In the genomic region with DNA sequence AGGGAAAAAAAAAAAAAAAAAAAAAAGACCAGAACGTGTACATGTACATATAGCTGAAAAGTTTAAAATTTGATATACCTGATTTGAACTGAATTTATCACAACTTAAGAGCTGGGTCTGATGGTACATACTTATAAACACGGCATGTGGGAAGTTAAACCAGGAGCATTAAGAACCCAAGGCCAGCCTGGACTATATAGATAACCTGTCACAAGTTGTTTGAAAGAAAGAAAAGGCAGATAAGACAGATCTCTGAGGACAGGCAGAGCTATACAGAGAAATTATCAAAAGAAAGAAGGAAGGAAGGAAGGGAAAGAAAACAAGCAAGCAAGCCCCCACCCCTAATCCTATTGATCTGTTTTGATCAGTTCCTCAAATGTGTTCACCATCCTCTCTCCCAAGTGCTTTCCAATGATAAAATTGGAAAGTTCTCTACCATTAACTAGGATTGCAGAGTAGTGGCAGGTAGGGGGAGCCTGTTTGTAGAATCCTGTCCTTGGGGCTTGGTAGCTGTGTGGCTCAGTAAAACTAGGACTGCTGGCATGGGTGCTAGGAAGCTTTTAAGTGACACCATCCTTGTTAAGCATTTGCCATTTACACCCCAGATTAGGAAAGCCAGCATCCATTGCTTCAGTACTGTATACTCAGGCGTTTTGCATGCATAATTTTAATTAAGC, we compare ENCODE assay signal across 19 mouse cellular contexts. TPM values are rescaled to one million over a fixed set of nuclear protein-coding genes. Genes with fewer than 3 reads are reported as not detected.
DNase-seq lines count a peak whose midpoint lies in the region; ATAC-seq and TF ChIP-seq lines count a peak whose summit lies in the region.
"Had no signal": no experiment of that assay in that cellular context is flagged by ENCODE, and none has a peak within 500 bp of the region (broad histone marks: within the 10 kb centered on the region; RNA-seq: fewer than 3 reads in every experiment).

No protein-coding gene starts in this region.

- H3K27ac ChIP-seq in layer of hippocampus, adult 2 months = no peak overlapping the region
- no peak overlapping the region for H3K27ac ChIP-seq in MEL (ENCODE audit: control insufficient read depth, low read depth, low read length)
- H3K27ac ChIP-seq in liver, postnatal 0 days (ENCODE audit: low read depth) = no peak overlapping the region
- no peak overlapping the region for H3K27ac ChIP-seq in hindbrain, embryonic 13.5 days
- H3K27ac ChIP-seq: forebrain, embryonic 12.5 days; limb, embryonic 12.5 days had no signal

- DNase-seq in layer of hippocampus, adult 2 months (ENCODE audit: low spot score in 2 of 2) = no peak
- DNase-seq in layer of hippocampus, postnatal 25 days (ENCODE audit: extremely low spot score in 1 of 2, low spot score in 1 of 2) = no peak
- peak; percentile 67 for DNase-seq in MEL (ENCODE audit: low read depth, low spot score)
- DNase-seq in liver, postnatal 0 days = no peak
- no peak for DNase-seq in urinary bladder, postnatal 25 days (ENCODE audit: low spot score)
- DNase-seq: cerebellum, adult 11 months; cerebellum, adult 9-11 months; gastrocnemius, postnatal 36 days; kidney, adult 18-20 months; lung, embryonic 14.5 days; lung, postnatal 36 days; thymus, adult 18-20 months; thymus, postnatal 36 days had no signal

- peaks cover 19 to 43% of the 10 kb centered on the region in 2 experiments for H3K36me3 ChIP-seq in MEL (ENCODE audit: control insufficient read depth in 1 of 2, insufficient read depth in 2 of 2, low read length in 2 of 2)
- peaks cover 5% of the 10 kb centered on the region for H3K36me3 ChIP-seq in liver, postnatal 0 days (replicated peaks; ENCODE audit: insufficient read depth, low read length)
- peaks cover 5% of the 10 kb centered on the region for H3K36me3 ChIP-seq in hindbrain, embryonic 13.5 days

- H3K4me3 ChIP-seq in layer of hippocampus, adult 2 months = no peak overlapping the region
- no peak overlapping the region for H3K4me3 ChIP-seq in MEL (ENCODE audit: control insufficient read depth in 1 of 2, insufficient read depth in 1 of 2, low read depth in 2 of 2, low read length in 2 of 2)
- no peak overlapping the region for H3K4me3 ChIP-seq in liver, postnatal 0 days (ENCODE audit: low read depth, low read length)
- no peak overlapping the region for H3K4me3 ChIP-seq in hindbrain, embryonic 13.5 days
- H3K4me3 ChIP-seq: forebrain, embryonic 12.5 days; limb, embryonic 12.5 days had no signal

- peaks cover 4% of the 10 kb centered on the region; the same call in 1 of the 2 replicates for H3K79me2 ChIP-seq in MEL (ENCODE audit: control insufficient read depth, insufficient read depth, low read length, poor library complexity)

- ATAC-seq in erythroid progenitor cell, adult 5-6 weeks (replicated peaks; ENCODE audit: low FRiP score, poor library complexity, severe bottlenecking) = peak; percentile 71; the same call in 1 of the 2 replicates
- ATAC-seq in liver, postnatal 0 days = 0 out of 2 replicates have a peak, but pooled peaks have one; percentile 45
- ATAC-seq in hindbrain, embryonic 13.5 days (ENCODE audit: low FRiP score) = no peak
- ATAC-seq: midbrain, embryonic 16.5 days had no signal

- WGBS in liver, postnatal 0 days (ENCODE audit: insufficient replicate concordance) = 39% methylated on average over 3 of the region's 3 CpGs
- 76% methylated on average over 3 of the region's 3 CpGs for WGBS in hindbrain, embryonic 13.5 days

- TF ChIP-seq RAD21 in MEL (IDR thresholded peaks at IDR 0.05; ENCODE audit: low read depth, low read length) = no peak

- peaks cover 17 to 23% of the 10 kb centered on the region in 2 experiments for H3K4me1 ChIP-seq in MEL (ENCODE audit: control insufficient read depth in 1 of 2, insufficient read depth in 2 of 2, low read length in 2 of 2)
- H3K4me1 ChIP-seq in liver, postnatal 0 days (ENCODE audit: insufficient read depth) = no peaks in the 10 kb centered on the region
- H3K4me1 ChIP-seq in hindbrain, embryonic 13.5 days (replicated peaks) = no peaks in the 10 kb centered on the region
- H3K4me1 ChIP-seq: forebrain, embryonic 12.5 days; limb, embryonic 12.5 days had no signal

- no peak overlapping the region for H3K4me2 ChIP-seq in liver, postnatal 0 days (ENCODE audit: low read depth, low read length)
- no peak overlapping the region for H3K4me2 ChIP-seq in hindbrain, embryonic 13.5 days
- H3K4me2 ChIP-seq: forebrain, embryonic 12.5 days; limb, embryonic 12.5 days; lung, embryonic 14.5 days had no signal

- no peak overlapping the region for H3K9ac ChIP-seq in MEL (ENCODE audit: control insufficient read depth, low read depth, low read length, poor library complexity, severe bottlenecking)
- H3K9ac ChIP-seq in liver, postnatal 0 days (replicated peaks) = no peak overlapping the region
- H3K9ac ChIP-seq in hindbrain, embryonic 13.5 days = no peak overlapping the region
- H3K9ac ChIP-seq: forebrain, embryonic 12.5 days; limb, embryonic 12.5 days; lung, embryonic 14.5 days had no signal

- TF ChIP-seq POLR2A in MEL (IDR thresholded peaks at IDR 0.05; ENCODE audit: control insufficient read depth in 1 of 2, insufficient read depth in 1 of 2, low read depth in 1 of 2, low read length in 2 of 2, poor library complexity in 1 of 2) = peak in 1 of 2 experiments; percentile 14; a peak in 1 of 4 replicates

- TF ChIP-seq CTCF in layer of hippocampus, adult 2 months (conservative IDR thresholded peaks at IDR 0.05) = peak; percentile 26
- peak in 1 of 3 experiments; percentile 1; a peak in 1 of 6 replicates for TF ChIP-seq CTCF in MEL (IDR thresholded peaks at IDR 0.05 in 2 of 3, conservative IDR thresholded peaks at IDR 0.05 in 1 of 3; ENCODE audit: control insufficient read depth in 1 of 3, insufficient read depth in 1 of 3, low read depth in 2 of 3, low read length in 3 of 3, poor library complexity in 1 of 3, severe bottlenecking in 1 of 3)
- TF ChIP-seq CTCF in liver, postnatal 0 days (IDR thresholded peaks at IDR 0.05; ENCODE audit: low read depth) = no peak

- H3K9me3 ChIP-seq in MEL (replicated peaks; ENCODE audit: insufficient read depth, low read length) = no peaks in the 10 kb centered on the region
- no peaks in the 10 kb centered on the region for H3K9me3 ChIP-seq in liver, postnatal 0 days (ENCODE audit: low read length)
- no peaks in the 10 kb centered on the region for H3K9me3 ChIP-seq in hindbrain, embryonic 13.5 days
- H3K9me3 ChIP-seq: forebrain, embryonic 12.5 days; limb, embryonic 12.5 days had no signal

- peak; percentile 92 to 93 for TF ChIP-seq EP300 in MEL (IDR thresholded peaks at IDR 0.05; ENCODE audit: low read depth in 1 of 2, low read length in 2 of 2)
- TF ChIP-seq EP300 in liver, postnatal 0 days (IDR thresholded peaks at IDR 0.05; ENCODE audit: low read depth) = peak; percentile 73

- H3K27me3 ChIP-seq in MEL (ENCODE audit: control insufficient read depth in 1 of 2, insufficient read depth in 2 of 2, low read length in 2 of 2) = no peaks in the 10 kb centered on the region
- no peaks in the 10 kb centered on the region for H3K27me3 ChIP-seq in liver, postnatal 0 days (ENCODE audit: insufficient read depth, low read length)
- no peaks in the 10 kb centered on the region for H3K27me3 ChIP-seq in hindbrain, embryonic 13.5 days
- H3K27me3 ChIP-seq: forebrain, embryonic 12.5 days; limb, embryonic 12.5 days had no signal

RNA-seq across cellular contexts. Expression of a gene that starts 12.2 kb away (rescaled TPM):
- 100 to 1,000 TPM; 114 to 117 TPM for total RNA-seq in layer of hippocampus, adult 2 months (2021)
- total RNA-seq in layer of hippocampus, postnatal 25 days (2021) = 100 to 1,000 TPM; 106 to 116 TPM
- total RNA-seq in MEL (2012; rRNA removed) = 5.3 and 6.6 TPM in 2 replicates
- 1 to 10 TPM in 1 of 2 experiments, not detected in 1; 9.3 TPM for polyA plus RNA-seq in MEL (2012; ENCODE audit: insufficient read depth in 1 of 2, insufficient read length in 2 of 2, low read depth in 1 of 2, low replicate concordance in 2 of 2, missing spikeins in 1 of 2)
- 1.7 TPM in 1 of 2 replicates, not detected in the other for total RNA-seq in erythroid progenitor cell, adult 5-6 weeks (2015; ENCODE audit: low replicate concordance)
- total RNA-seq in erythroid progenitor cell, adult 5-6 weeks (2017; ENCODE audit: low replicate concordance) = 3.2 and 3.3 TPM in 2 replicates
- 1.9 and 2.5 TPM in 2 replicates for polyA plus RNA-seq in liver, postnatal 0 days (2015; fragmentation: Nextera tagmentation; extraction: Ambion mirVana)
- polyA plus RNA-seq in hindbrain, embryonic 13.5 days (2015; fragmentation: Nextera tagmentation; extraction: Ambion mirVana) = 7.1 and 8.3 TPM in 2 replicates

RNA-seq across cellular contexts. Expression of a gene that starts 21.7 kb away (rescaled TPM):
- 1 to 10 TPM; 7.2 to 8.3 TPM for total RNA-seq in layer of hippocampus, adult 2 months (2021)
- total RNA-seq in layer of hippocampus, postnatal 25 days (2021) = 1 to 10 TPM; 7.0 to 8.3 TPM
- total RNA-seq in MEL (2012; rRNA removed) = 6.3 and 7.0 TPM in 2 replicates
- polyA plus RNA-seq in MEL (2012; ENCODE audit: insufficient read depth in 1 of 2, insufficient read length in 2 of 2, low read depth in 1 of 2, low replicate concordance in 2 of 2, missing spikeins in 1 of 2) = 1 to 10 TPM in 1 of 2 experiments, not detected in 1; 5.1 TPM
- 9.7 and 10.9 TPM in 2 replicates for total RNA-seq in erythroid progenitor cell, adult 5-6 weeks (2015; ENCODE audit: low replicate concordance)
- total RNA-seq in erythroid progenitor cell, adult 5-6 weeks (2017; ENCODE audit: low replicate concordance) = 8.6 and 9.5 TPM in 2 replicates
- 2.4 and 2.6 TPM in 2 replicates for polyA plus RNA-seq in liver, postnatal 0 days (2015; fragmentation: Nextera tagmentation; extraction: Ambion mirVana)
- polyA plus RNA-seq in hindbrain, embryonic 13.5 days (2015; fragmentation: Nextera tagmentation; extraction: Ambion mirVana) = 4.3 and 4.4 TPM in 2 replicates

RNA-seq across cellular contexts. Expression of a gene that starts 22.3 kb away (rescaled TPM):
- total RNA-seq in layer of hippocampus, adult 2 months (2021) = 10 to 100 TPM; 17.6 to 23.6 TPM
- 10 to 100 TPM; 20.2 to 21.4 TPM for total RNA-seq in layer of hippocampus, postnatal 25 days (2021)
- 5.1 and 5.5 TPM in 2 replicates for total RNA-seq in MEL (2012; rRNA removed)
- polyA plus RNA-seq in MEL (2012; ENCODE audit: insufficient read depth in 1 of 2, insufficient read length in 2 of 2, low read depth in 1 of 2, low replicate concordance in 2 of 2, missing spikeins in 1 of 2) = 10 to 100 TPM in 1 of 2 experiments, not detected in 1; 12.3 TPM
- 11.9 and 43.6 TPM in 2 replicates for total RNA-seq in erythroid progenitor cell, adult 5-6 weeks (2015; ENCODE audit: low replicate concordance)
- 4.0 and 8.6 TPM in 2 replicates for total RNA-seq in erythroid progenitor cell, adult 5-6 weeks (2017; ENCODE audit: low replicate concordance)
- polyA plus RNA-seq in liver, postnatal 0 days (2015; fragmentation: Nextera tagmentation; extraction: Ambion mirVana) = 4.3 and 4.4 TPM in 2 replicates
- polyA plus RNA-seq in hindbrain, embryonic 13.5 days (2015; fragmentation: Nextera tagmentation; extraction: Ambion mirVana) = 14.9 and 16.0 TPM in 2 replicates

RNA-seq across cellular contexts. Expression of a gene that starts 25.6 kb away (rescaled TPM):
- 1 to 10 TPM; 1.9 TPM for total RNA-seq in layer of hippocampus, adult 2 months (2021)
- 1 to 10 TPM in 1 of 2 experiments, under 1 TPM in 1; 0.92 to 1.5 TPM for total RNA-seq in layer of hippocampus, postnatal 25 days (2021)
- not detected in 2 replicates for total RNA-seq in MEL (2012; rRNA removed)
- not detected for polyA plus RNA-seq in MEL (2012; ENCODE audit: insufficient read depth in 1 of 2, insufficient read length in 2 of 2, low read depth in 1 of 2, low replicate concordance in 2 of 2, missing spikeins in 1 of 2)
- total RNA-seq in erythroid progenitor cell, adult 5-6 weeks (2015; ENCODE audit: low replicate concordance) = not detected in 2 replicates
- total RNA-seq in erythroid progenitor cell, adult 5-6 weeks (2017; ENCODE audit: low replicate concordance) = not detected in 2 replicates
- 0.15 and 0.18 TPM in 2 replicates for polyA plus RNA-seq in liver, postnatal 0 days (2015; fragmentation: Nextera tagmentation; extraction: Ambion mirVana)
- 0.84 and 2.2 TPM in 2 replicates for polyA plus RNA-seq in hindbrain, embryonic 13.5 days (2015; fragmentation: Nextera tagmentation; extraction: Ambion mirVana)
- total RNA-seq: gastrocnemius, postnatal 36 days had no signal
- polyA plus RNA-seq: large intestine, adult 2 months had no signal

Comparison
In these comparisons a context has a peak if more than half of its experiments do, and no peak if none do; other contexts are left out.
1. RNA of a gene that starts 12.2 kb away (total RNA-seq): 114 to 117 TPM in layer of hippocampus, adult 2 months and 106 to 116 TPM in layer of hippocampus, postnatal 25 days; 5.3 to 6.6 TPM in MEL and 1.7 to 3.3 TPM in erythroid progenitor cell, adult 5-6 weeks; every median in the first group is over 10 times any median in the second.